ENCODE assay signal across 8 mouse cellular contexts in genomic region chr13:44408960-44409719, GRCm38 (mm10).
DNase-seq lines count a peak whose midpoint lies in the region.

No protein-coding gene starts in this region.

- peak; percentile 26 for DNase-seq in ovary, postnatal 36 days (ENCODE audit: low spot score)
- DNase-seq in ovary, adult 18-20 months (ENCODE audit: low spot score) = no peak
- DNase-seq in heart, adult 8-10 months (ENCODE audit: low spot score) = peak; percentile 73
- DNase-seq in kidney, postnatal 10 days = peak; percentile 71
- peak; percentile 78 for DNase-seq in lung, postnatal 25 days (ENCODE audit: low spot score)
- DNase-seq in thymus, postnatal 10 days (ENCODE audit: low spot score in 2 of 2) = no peak
- DNase-seq in thymus, postnatal 14 days = no peak
- no peak for DNase-seq in left cerebral cortex, postnatal 36 days (ENCODE audit: low spot score in 2 of 2)

- intact Hi-C loops in left cerebral cortex, postnatal 36 days (cut with DNase I) = no loop called here

Comparison
In these comparisons a context has a peak if more than half of its experiments do, and no peak if none do; other contexts are left out.
1. DNase-seq: peak in ovary, postnatal 36 days (single experiment), heart, adult 8-10 months (single experiment), kidney, postnatal 10 days (single experiment) and lung, postnatal 25 days (single experiment); none in ovary, adult 18-20 months (single experiment), thymus, postnatal 10 days (0 of 2), thymus, postnatal 14 days (single experiment) and left cerebral cortex, postnatal 36 days (0 of 2).